Mouse (Mus musculus) kidney, embryonic 14.5 days (tissue): ENCODE measurements around the gene Cacna1i. TPM values are rescaled to one million over a fixed set of nuclear protein-coding genes. Genes with fewer than 3 reads are reported as not detected.

Experiments used
- ATAC-seq: fragments of 200-750 bp; cut with Nextera tagmentation; 2 replicates; pipeline ENCODE4 v1.8.0; 2017; ENCODE audit warnings: moderate number of reproducible peaks, mild to moderate bottlenecking, moderate TSS enrichment, moderate library complexity; ENCODE audit not compliant: low FRiP score, low TSS enrichment
- H3K27ac ChIP-seq: fragments of 300-500 bp; sonication (generic); 2 replicates; pipeline ENCODE4 v1.5.1; 2014; ENCODE audit warnings: low read depth, mild to moderate bottlenecking, low read length, moderate library complexity, mixed read lengths
- H3K27me3 ChIP-seq: fragments of 300-500 bp; sonication (generic); 2 replicates; pipeline ENCODE4 v1.6.1; 2014; ENCODE audit warnings: mild to moderate bottlenecking, low read length; ENCODE audit not compliant: control insufficient read depth, insufficient read depth
- H3K36me3 ChIP-seq: fragments of 300-500 bp; sonication (generic); 2 replicates; pipeline ENCODE4 v1.6.1; 2014; ENCODE audit warnings: low read length, mixed read lengths; ENCODE audit not compliant: control insufficient read depth, insufficient read depth
- H3K4me1 ChIP-seq: fragments of 300-500 bp; sonication (generic); 2 replicates; pipeline ENCODE4 v1.6.1; 2014; ENCODE audit warnings: low read length, mixed read lengths; ENCODE audit not compliant: control insufficient read depth, insufficient read depth
- H3K4me2 ChIP-seq: fragments of 300-500 bp; sonication (generic); replicated peaks from 2 replicates; pipeline ENCODE4 v1.6.1; 2014; ENCODE audit warnings: low read depth, mild to moderate bottlenecking, low read length
- H3K4me3 ChIP-seq: fragments of 300-500 bp; sonication (generic); 2 replicates; pipeline ENCODE4 v1.5.1; 2014; ENCODE audit warnings: mild to moderate bottlenecking, low read length
- H3K9ac ChIP-seq: fragments of 300-500 bp; sonication (generic); 2 replicates; pipeline ENCODE4 v1.6.1; 2014; ENCODE audit warnings: low read depth, mild to moderate bottlenecking, low read length, moderate library complexity
- H3K9me3 ChIP-seq: fragments of 300-500 bp; sonication (generic); 2 replicates; pipeline ENCODE4 v1.6.1; 2016; ENCODE audit warnings: low read length; ENCODE audit not compliant: control insufficient read depth
- WGBS: fragments of 180-500 bp; shearing (Covaris S2); extraction: QIAGEN DNeasy Blood & Tissue Kit; methylation state at CpG from one replicate; pipeline ENCODE4 v1.1.7; 2014; 5-methylcytosine and 5-hydroxymethylcytosine counted together
- polyA plus RNA-seq: library from polyadenylated mRNA; unstranded; fragments of >200 nt; fragmentation: Nextera tagmentation; extraction: Ambion mirVana; gene quantifications from 2 replicates; pipeline ENCODE4 v1.2.1, GENCODE M21; 2014

Cacna1i gene
- polyA plus RNA-seq, 1 experiment from 2014 or later: not detected

DNA sequence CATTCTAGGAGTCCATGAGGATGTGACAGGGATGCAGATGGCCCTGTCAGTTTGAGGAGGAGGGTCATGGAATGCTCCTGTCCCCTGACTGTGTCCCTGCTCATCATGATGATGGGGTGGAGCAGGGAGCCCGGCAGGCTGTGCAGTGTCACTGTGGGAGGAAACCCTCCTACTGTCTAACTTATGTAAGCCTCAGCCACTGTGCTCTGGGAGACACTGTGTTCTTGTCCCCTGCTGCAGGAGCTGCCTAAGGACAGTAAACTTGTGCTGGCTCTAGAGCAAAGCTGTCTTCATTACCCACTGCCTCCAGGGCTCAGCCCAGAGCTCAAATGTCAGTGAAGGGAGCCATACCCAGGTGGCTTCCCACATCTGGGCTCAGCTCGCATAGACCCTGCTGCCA is 131.1 kb downstream of the Cacna1i start:
- H3K9ac ChIP-seq: no peak overlapping the region
- no peak overlapping the region for H3K4me3 ChIP-seq
- no peaks in the 10 kb centered on the region for H3K9me3 ChIP-seq
- H3K27ac ChIP-seq: no peak overlapping the region
- no peaks in the 10 kb centered on the region for H3K27me3 ChIP-seq
- H3K4me2 ChIP-seq: no peak overlapping the region
- 44% methylated on average over 2 of the region's 2 CpGs for whole genome bisulfite sequencing
- no peak for ATAC-seq
- H3K4me1 ChIP-seq: 0 out of 2 replicates have a peak, but pooled peaks cover 7% of the 10 kb centered on the region
- no peaks in the 10 kb centered on the region for H3K36me3 ChIP-seq

DNA sequence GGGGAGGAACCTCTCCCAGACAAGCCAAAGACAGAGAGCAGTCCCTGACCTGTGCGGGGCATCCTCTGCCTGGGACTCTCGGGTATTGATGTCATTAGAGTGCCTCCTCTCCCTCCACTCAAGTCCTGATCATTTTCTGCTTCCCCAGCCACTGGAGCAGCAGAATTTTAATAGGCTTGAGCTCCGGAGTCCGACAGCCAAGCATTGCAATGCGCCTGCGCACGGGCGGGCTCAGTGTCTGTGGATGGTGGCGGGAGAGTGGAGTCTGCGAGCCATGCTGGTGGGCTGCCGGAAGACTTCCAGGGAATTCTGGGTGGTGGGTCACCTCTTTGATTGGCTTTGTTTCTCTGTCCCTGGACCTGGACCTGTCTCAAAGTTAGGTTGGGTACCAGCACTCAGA is 143.3 kb downstream of the Cacna1i start:
- Histone ChIP-seq H3K27ac (no peak overlapping the region), H3K4me1 (no peaks in the 10 kb centered on the region), H3K36me3 (no peaks in the 10 kb centered on the region), H3K4me2 (no peak overlapping the region), H3K9me3 (no peaks in the 10 kb centered on the region), H3K9ac (no peak overlapping the region), H3K4me3 (no peak overlapping the region), H3K27me3 (no peaks in the 10 kb centered on the region)
- WGBS: 74% methylated on average over 11 of the region's 11 CpGs
- no peak for ATAC-seq

DNA sequence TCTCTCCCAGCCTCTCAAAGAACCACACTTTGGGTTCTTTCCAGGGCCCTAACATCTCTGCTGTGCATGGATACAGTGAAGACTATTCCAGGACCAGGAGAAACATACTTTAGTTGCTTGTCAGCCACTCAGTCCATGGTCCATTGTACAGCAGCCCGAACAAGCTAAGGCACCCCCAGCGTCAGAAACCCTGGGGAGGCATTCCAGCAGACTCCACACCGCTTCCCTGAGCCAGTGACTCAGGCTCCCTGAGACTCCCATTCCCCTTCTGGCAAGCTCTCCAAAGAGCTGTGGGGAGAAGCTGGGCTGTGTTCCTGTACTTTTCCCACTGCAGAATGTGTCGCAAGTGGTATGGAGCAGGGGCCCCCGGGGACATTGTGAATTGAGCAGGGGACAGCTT is 149.9 kb downstream of the Cacna1i start:
- no peak for ATAC-seq
- no peaks in the 10 kb centered on the region; the same call in 1 of the 2 replicates for H3K4me1 ChIP-seq
- no peaks in the 10 kb centered on the region for H3K36me3 ChIP-seq
- no peaks in the 10 kb centered on the region for H3K27me3 ChIP-seq
- no peak overlapping the region for H3K4me2 ChIP-seq
- no peaks in the 10 kb centered on the region for H3K9me3 ChIP-seq
- H3K27ac ChIP-seq: no peak overlapping the region
- WGBS: 80% methylated on average over 5 of the region's 5 CpGs
- no peak overlapping the region for H3K4me3 ChIP-seq
- H3K9ac ChIP-seq: no peak overlapping the region

DNA sequence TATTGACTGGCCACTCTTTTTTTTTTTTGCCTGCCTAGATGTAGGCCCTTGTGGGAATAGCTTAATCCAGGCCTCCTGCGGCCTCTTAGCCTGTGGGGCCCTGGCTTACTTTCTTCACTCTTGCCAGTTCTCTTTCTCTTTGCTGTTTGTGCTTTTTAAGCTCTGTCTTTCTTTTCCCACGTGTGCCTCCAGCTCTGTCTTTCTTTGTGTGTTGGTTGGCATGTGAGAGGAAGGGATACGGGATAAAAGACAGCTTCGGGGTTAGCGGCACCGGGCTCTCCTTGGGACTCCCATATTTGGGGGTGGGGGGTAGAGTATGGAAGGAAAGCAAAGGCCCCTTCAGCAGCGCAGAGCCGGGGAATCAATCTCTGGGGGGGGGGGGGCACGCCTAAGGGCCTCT is 151.0 kb downstream of the Cacna1i start:
- WGBS: 75% methylated on average over 9 of the region's 9 CpGs
- Histone ChIP-seq H3K9ac (no peak overlapping the region), H3K27me3 (no peaks in the 10 kb centered on the region), H3K36me3 (no peaks in the 10 kb centered on the region), H3K9me3 (no peaks in the 10 kb centered on the region), H3K4me3 (no peak overlapping the region), H3K4me1 (no peaks in the 10 kb centered on the region; the same call in 1 of the 2 replicates), H3K27ac (no peak overlapping the region; the same call in 1 of the 2 replicates), H3K4me2 (no peak overlapping the region)
- ATAC-seq: no peak

DNA sequence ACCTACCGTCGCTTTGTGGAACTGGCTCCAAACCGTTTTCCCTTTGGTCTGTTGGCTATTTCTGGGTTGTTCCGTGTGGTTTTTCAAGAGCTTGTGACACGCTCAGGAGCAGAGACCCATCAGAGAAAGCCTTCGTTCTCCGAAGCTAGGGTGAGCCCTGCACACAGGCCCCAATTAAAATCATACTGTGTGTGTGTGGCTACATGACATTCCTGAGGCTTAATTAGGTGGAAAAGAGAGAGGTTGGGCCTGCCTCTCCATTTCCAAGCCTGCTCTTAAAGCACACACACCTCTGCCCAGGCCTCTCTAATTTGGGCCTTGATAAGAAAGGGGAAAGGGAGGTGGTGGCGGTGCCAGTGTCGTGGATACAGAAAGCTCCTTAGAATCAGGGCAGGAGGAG is 151.4 kb downstream of the Cacna1i start:
- ATAC-seq: peak; percentile 84
- 51% methylated on average over 9 of the region's 9 CpGs for WGBS
- no peak overlapping the region; the same call in 1 of the 2 replicates for H3K27ac ChIP-seq
- no peak overlapping the region for H3K4me2 ChIP-seq
- H3K36me3 ChIP-seq: no peaks in the 10 kb centered on the region
- H3K4me1 ChIP-seq: no peaks in the 10 kb centered on the region; the same call in 1 of the 2 replicates
- no peak overlapping the region for H3K4me3 ChIP-seq
- no peaks in the 10 kb centered on the region for H3K27me3 ChIP-seq
- no peak overlapping the region for H3K9ac ChIP-seq
- no peaks in the 10 kb centered on the region for H3K9me3 ChIP-seq

DNA sequence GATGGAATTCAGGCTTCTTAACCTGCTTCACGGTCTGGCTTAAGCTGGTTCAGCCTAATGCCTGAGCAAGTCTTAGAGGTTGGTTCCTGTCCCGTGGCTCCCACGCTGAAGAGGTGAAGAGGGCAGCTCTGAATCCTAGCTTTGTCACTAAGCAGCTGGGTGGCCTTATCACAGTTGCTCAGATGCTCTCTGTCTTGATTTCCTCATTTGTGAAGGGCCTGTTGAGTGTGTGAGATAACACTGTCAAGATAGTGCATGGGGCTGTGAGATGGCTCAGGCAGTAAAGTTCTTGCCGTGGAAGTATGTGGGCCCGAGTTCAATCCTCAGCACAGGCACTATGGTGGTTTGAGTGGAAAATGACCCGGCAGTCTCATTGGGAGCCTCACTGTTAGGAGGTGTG is 153.2 kb downstream of the Cacna1i start:
- no peaks in the 10 kb centered on the region for H3K36me3 ChIP-seq
- H3K27me3 ChIP-seq: no peaks in the 10 kb centered on the region
- H3K4me3 ChIP-seq: no peak overlapping the region
- H3K9me3 ChIP-seq: no peaks in the 10 kb centered on the region
- H3K4me1 ChIP-seq: no peaks in the 10 kb centered on the region; the same call in 1 of the 2 replicates
- no peak overlapping the region for H3K9ac ChIP-seq
- H3K4me2 ChIP-seq: no peak overlapping the region
- no peak overlapping the region for H3K27ac ChIP-seq
- 79% methylated on average over 6 of the region's 6 CpGs for WGBS
- no peak for ATAC-seq

DNA sequence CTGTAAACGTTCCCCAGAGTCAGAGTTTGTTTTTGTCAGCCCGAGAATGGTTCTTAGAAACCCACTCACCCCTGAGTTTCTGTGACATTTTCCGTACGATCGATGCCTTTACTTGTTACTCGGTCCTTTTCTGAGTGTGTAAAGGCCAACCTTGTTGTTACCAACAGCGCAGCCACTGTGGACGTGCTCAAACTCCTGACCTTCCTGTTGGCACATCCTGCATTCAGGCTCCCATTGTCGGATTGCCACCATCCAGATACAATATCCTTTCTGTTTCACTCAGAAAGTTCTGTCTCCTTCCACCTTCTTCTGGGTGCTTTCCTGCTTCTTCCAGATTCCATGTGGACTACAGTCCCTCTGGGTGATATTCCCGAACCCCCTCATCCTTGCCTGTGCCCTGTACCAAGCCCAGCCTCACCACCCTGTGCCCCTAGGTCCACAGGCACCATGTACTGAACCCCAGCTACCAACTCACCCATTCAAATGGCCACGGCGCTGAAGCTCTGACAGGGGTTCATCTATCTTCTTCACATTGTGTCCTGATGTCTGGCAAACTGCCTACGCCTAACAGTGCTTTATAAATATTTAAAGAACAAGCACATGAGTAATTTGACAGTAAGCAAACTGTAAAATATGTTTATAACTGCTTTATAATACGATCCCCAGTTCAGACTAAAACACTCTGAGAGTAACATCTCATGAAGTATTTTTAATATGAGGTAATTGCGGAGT is 159.1 kb downstream of the Cacna1i start:
- no peak for ATAC-seq
- H3K4me2 ChIP-seq: no peak overlapping the region
- 81% methylated on average over 15 of the region's 15 CpGs for WGBS

More for the DNA sequence above, 159.1 kb downstream of the Cacna1i start:
- H3K9me3 ChIP-seq: no peaks in the 10 kb centered on the region
- H3K9ac ChIP-seq: no peak overlapping the region
- H3K27ac ChIP-seq: no peak overlapping the region
- H3K4me3 ChIP-seq: no peak overlapping the region
- H3K27me3 ChIP-seq: no peaks in the 10 kb centered on the region
- H3K4me1 ChIP-seq: no peaks in the 10 kb centered on the region
- no peaks in the 10 kb centered on the region for H3K36me3 ChIP-seq

Other genes starting within 250 kb of the Cacna1i start
- 9.5 and 11.9 TPM in 2 replicates for gene Syngr1, start 195.9 kb upstream of the Cacna1i start, polyA plus RNA-seq
- 1,350 and 1,409 TPM in 2 replicates for gene Rpl3, start 195.4 kb upstream of the Cacna1i start, polyA plus RNA-seq
- gene Tab1, start 154.1 kb upstream of the Cacna1i start, polyA plus RNA-seq: 25.3 and 35.2 TPM in 2 replicates
- gene Mgat3, start 113.5 kb upstream of the Cacna1i start, polyA plus RNA-seq: 3.6 and 6.1 TPM in 2 replicates
- gene Mief1, start 53.2 kb upstream of the Cacna1i start, polyA plus RNA-seq: 20.4 and 37.0 TPM in 2 replicates
- gene AC140267.1, start 51.4 kb upstream of the Cacna1i start, polyA plus RNA-seq: not detected in 2 replicates
- 131 and 145 TPM in 2 replicates for gene Atf4, start 32.1 kb upstream of the Cacna1i start, polyA plus RNA-seq
- gene Rps19bp1, start 22.9 kb upstream of the Cacna1i start, polyA plus RNA-seq: 66.3 and 79.1 TPM in 2 replicates